In the genomic region with DNA sequence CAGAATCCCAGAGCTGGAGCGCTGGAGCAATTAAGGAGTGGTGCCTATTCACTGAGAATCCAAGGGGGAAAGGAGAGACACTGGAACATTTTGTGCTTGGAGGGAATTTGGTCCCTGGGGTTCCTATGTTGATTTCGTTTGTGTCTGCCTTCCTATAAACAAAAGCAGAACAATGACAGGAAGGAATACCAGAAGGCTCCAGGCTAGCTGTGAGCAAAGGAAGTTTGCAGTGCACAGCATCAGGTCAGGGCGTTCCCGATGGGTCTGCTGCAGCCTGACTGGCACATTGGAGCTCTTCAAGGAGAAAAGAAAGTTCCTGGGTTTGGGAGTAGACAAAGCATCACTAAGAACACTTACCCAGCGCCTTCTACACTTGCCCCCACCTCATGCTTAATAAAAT, we compare ENCODE assay signal across 11 mouse cellular contexts. TPM values are rescaled to one million over a fixed set of nuclear protein-coding genes. Genes with fewer than 3 reads are reported as not detected.
DNase-seq lines count a peak whose midpoint lies in the region; ATAC-seq and TF ChIP-seq lines count a peak whose summit lies in the region.
"Had no signal": no experiment of that assay in that cellular context is flagged by ENCODE, and none has a peak within 500 bp of the region (broad histone marks: within the 10 kb centered on the region; RNA-seq: fewer than 3 reads in every experiment).

No protein-coding gene starts in this region.

- H3K4me2 ChIP-seq in embryonic facial prominence, embryonic 14.5 days (ENCODE audit: low read depth, low read length) = peak overlapping the region; percentile 98; the same call in 1 of the 2 replicates
- peak overlapping the region; percentile 90 for H3K4me2 ChIP-seq in hindbrain, postnatal 0 days (ENCODE audit: low read depth, low read length)
- peak overlapping the region; percentile 94 for H3K4me2 ChIP-seq in midbrain, embryonic 13.5 days (replicated peaks)
- H3K4me2 ChIP-seq: liver, embryonic 15.5 days had no signal

- ATAC-seq in embryonic facial prominence, embryonic 14.5 days (ENCODE audit: low read depth) = no peak
- ATAC-seq in hindbrain, postnatal 0 days = no peak
- ATAC-seq in midbrain, embryonic 13.5 days = no peak

- no peak overlapping the region for H3K9ac ChIP-seq in embryonic facial prominence, embryonic 14.5 days (ENCODE audit: low read depth, low read length)
- peak overlapping the region; percentile 25 for H3K9ac ChIP-seq in hindbrain, postnatal 0 days (replicated peaks; ENCODE audit: low read length)
- 0 out of 2 replicates have a peak overlapping the region, but pooled peaks have one; percentile 19 for H3K9ac ChIP-seq in midbrain, embryonic 13.5 days (replicated peaks)
- H3K9ac ChIP-seq: liver, embryonic 15.5 days had no signal

- intact Hi-C loops in heart, postnatal 25 days (cut with DNase I) = loop anchor here (2.0 to 5.0 kb wide), 4 partner anchors 40 to 240 kb away; no protein-coding TSS in a partner anchor

- no peaks in the 10 kb centered on the region for H3K9me3 ChIP-seq in embryonic facial prominence, embryonic 14.5 days (ENCODE audit: control insufficient read depth, low read length)
- H3K9me3 ChIP-seq in hindbrain, postnatal 0 days (ENCODE audit: low read length) = no peaks in the 10 kb centered on the region
- no peaks in the 10 kb centered on the region for H3K9me3 ChIP-seq in midbrain, embryonic 13.5 days
- H3K9me3 ChIP-seq: liver, embryonic 15.5 days had no signal

- H3K4me1 ChIP-seq in embryonic facial prominence, embryonic 14.5 days (ENCODE audit: control insufficient read depth, insufficient read depth, low read length) = peaks cover 4% of the 10 kb centered on the region; the same call in 1 of the 2 replicates
- 0 out of 2 replicates have a peak, but pooled peaks cover 4% of the 10 kb centered on the region for H3K4me1 ChIP-seq in hindbrain, postnatal 0 days (ENCODE audit: insufficient read depth, low read length)
- H3K4me1 ChIP-seq in midbrain, embryonic 13.5 days (replicated peaks) = peaks cover 11% of the 10 kb centered on the region
- H3K4me1 ChIP-seq: liver, embryonic 15.5 days had no signal

- 18% methylated on average over 5 of the region's 5 CpGs for WGBS in embryonic facial prominence, embryonic 14.5 days
- WGBS in hindbrain, postnatal 0 days = 11% methylated on average over 5 of the region's 5 CpGs
- 12% methylated on average over 5 of the region's 5 CpGs for WGBS in midbrain, embryonic 13.5 days

- DNase-seq in heart, adult 11 months = peak; percentile 98
- DNase-seq in heart, postnatal 25 days (ENCODE audit: low spot score) = no peak
- peak; percentile 14 for DNase-seq in embryonic facial prominence, embryonic 14.5 days (ENCODE audit: low spot score)
- peak; percentile 23 for DNase-seq in hindbrain, postnatal 0 days (ENCODE audit: low spot score)
- DNase-seq in testis, postnatal 10 days (ENCODE audit: low spot score) = no peak
- DNase-seq in thymus, adult 18-20 months = no peak
- DNase-seq in testis, postnatal 14 days (ENCODE audit: low spot score) = no peak

- H3K36me3 ChIP-seq in embryonic facial prominence, embryonic 14.5 days (ENCODE audit: control insufficient read depth, insufficient read depth, low read length) = no peaks in the 10 kb centered on the region
- no peaks in the 10 kb centered on the region for H3K36me3 ChIP-seq in hindbrain, postnatal 0 days (ENCODE audit: insufficient read depth, low read length)
- no peaks in the 10 kb centered on the region for H3K36me3 ChIP-seq in midbrain, embryonic 13.5 days
- H3K36me3 ChIP-seq: liver, embryonic 15.5 days had no signal

- TF ChIP-seq CTCF in hindbrain, postnatal 0 days (IDR thresholded peaks at IDR 0.05; ENCODE audit: low read depth) = no peak

- H3K4me3 ChIP-seq in embryonic facial prominence, embryonic 14.5 days (ENCODE audit: low read depth, low read length) = peak overlapping the region; percentile 58; the same call in 1 of the 2 replicates
- peak overlapping the region; percentile 79 for H3K4me3 ChIP-seq in hindbrain, postnatal 0 days (ENCODE audit: low read length)
- H3K4me3 ChIP-seq in midbrain, embryonic 13.5 days (replicated peaks) = peak overlapping the region; percentile 63
- H3K4me3 ChIP-seq: liver, embryonic 15.5 days had no signal

- no peak overlapping the region for H3K27ac ChIP-seq in embryonic facial prominence, embryonic 14.5 days (replicated peaks; ENCODE audit: low read depth, low read length)
- H3K27ac ChIP-seq in hindbrain, postnatal 0 days = no peak overlapping the region
- H3K27ac ChIP-seq in midbrain, embryonic 13.5 days = no peak overlapping the region
- H3K27ac ChIP-seq: liver, embryonic 15.5 days; stomach, postnatal 0 days had no signal

- peaks cover 19% of the 10 kb centered on the region for H3K27me3 ChIP-seq in embryonic facial prominence, embryonic 14.5 days (replicated peaks; ENCODE audit: control insufficient read depth, insufficient read depth, low read length)
- no peaks in the 10 kb centered on the region for H3K27me3 ChIP-seq in hindbrain, postnatal 0 days (ENCODE audit: insufficient read depth, low read length)
- H3K27me3 ChIP-seq in midbrain, embryonic 13.5 days = peaks cover 18% of the 10 kb centered on the region
- H3K27me3 ChIP-seq: CH12.LX had no signal

RNA-seq across cellular contexts. Expression of gene Ccdc85a, which starts 1.9 kb away (rescaled TPM):
- total RNA-seq in heart, postnatal 25 days (2021) = 10 to 100 TPM in 1 of 2 experiments, 1 to 10 TPM in 1; 8.3 to 12.4 TPM
- polyA plus RNA-seq in embryonic facial prominence, embryonic 14.5 days (2014; fragmentation: Nextera tagmentation; extraction: Ambion mirVana) = 4.0 and 5.2 TPM in 2 replicates
- 27.6 and 29.5 TPM in 2 replicates for total RNA-seq in hindbrain, postnatal 0 days (2014; rRNA removed)
- 50.7 and 51.7 TPM in 2 replicates for polyA plus RNA-seq in hindbrain, postnatal 0 days (2015; fragmentation: Nextera tagmentation; extraction: Ambion mirVana)
- 17.9 and 20.6 TPM in 2 replicates for polyA plus RNA-seq in midbrain, embryonic 13.5 days (2015; fragmentation: Nextera tagmentation; extraction: Ambion mirVana)
- total RNA-seq: CH12.LX had no signal

Comparison
In these comparisons a context has a peak if more than half of its experiments do, and no peak if none do; other contexts are left out.
1. DNase-seq: peak in heart, adult 11 months (single experiment), embryonic facial prominence, embryonic 14.5 days (single experiment) and hindbrain, postnatal 0 days (single experiment); none in heart, postnatal 25 days (single experiment), testis, postnatal 10 days (single experiment), thymus, adult 18-20 months (0 of 2) and testis, postnatal 14 days (single experiment).
2. Peak in every context shown above with its lines, with median percentiles within 50 percentile points of each other: H3K4me2 ChIP-seq and H3K4me3 ChIP-seq.